Mouse (Mus musculus) neutrophil, adult 5-6 weeks (primary cell): ENCODE results near the gene Snx30. TPM values are rescaled to one million over a fixed set of nuclear protein-coding genes. Genes with fewer than 3 reads are reported as not detected.
A peak's percentile ranks its signal among the peaks of the same experiment; 100 is the strongest.

Experiments used
- ATAC-seq: fragments of 151-379, 151-347 bp; 2 replicates; pipeline ENCODE4 v1.8.0; 2017; ENCODE audit warnings: mild to moderate bottlenecking, moderate TSS enrichment; ENCODE audit not compliant: insufficient number of reproducible peaks, poor library complexity, low FRiP score, severe bottlenecking; ENCODE audit errors: extremely low read depth
- total RNA-seq: library from RNA; stranded (forward); fragments of 200-1000 nt; gene quantifications from 2 replicates; pipeline ENCODE4 v1.2.3, GENCODE M21; 2017

Snx30 gene
- 71.2 and 76.0 TPM in 2 replicates for total RNA-seq

DNA sequence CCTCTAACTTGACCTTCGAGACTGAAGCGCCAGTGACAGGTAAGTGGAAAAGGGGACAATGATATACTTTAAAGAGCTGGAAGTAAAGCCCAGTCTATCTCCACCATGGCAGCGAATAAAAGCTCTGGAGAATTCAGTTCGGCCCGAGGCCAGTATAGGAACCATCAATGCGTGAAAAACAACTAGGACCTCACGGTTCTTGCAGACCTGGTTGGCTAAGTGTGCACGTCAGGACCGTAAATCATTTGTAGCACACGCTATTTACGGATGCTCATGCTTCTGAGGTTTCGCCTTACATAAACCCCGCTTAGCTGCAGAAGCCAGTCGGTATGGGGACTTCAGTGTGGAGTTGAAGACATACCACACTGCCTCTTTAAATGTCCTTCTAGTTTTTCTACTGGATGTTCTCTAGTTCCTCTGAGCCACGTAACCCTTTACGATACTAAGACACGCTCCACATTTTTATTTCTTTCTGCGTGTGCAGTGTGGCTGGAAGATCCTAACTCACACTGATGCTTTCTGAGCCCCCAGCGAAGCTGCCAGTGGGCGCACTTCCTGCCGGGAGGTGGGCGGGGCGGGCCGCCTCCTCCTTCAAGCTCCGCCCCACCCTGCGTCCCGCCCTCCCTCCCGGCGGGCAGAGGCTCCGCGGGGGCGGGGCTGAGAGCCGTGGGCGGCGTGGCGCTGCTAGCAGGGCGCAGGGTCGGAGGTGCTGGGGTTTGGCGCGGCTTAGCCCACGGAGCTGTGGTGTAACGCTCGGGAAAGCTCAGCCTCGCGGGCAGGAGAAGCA is at the start of gene Snx30:
Gene Snx30 (plus strand): TSS at position 660 of the 787 bp plus-strand sequence.
- ATAC-seq: peak; percentile 35

DNA sequence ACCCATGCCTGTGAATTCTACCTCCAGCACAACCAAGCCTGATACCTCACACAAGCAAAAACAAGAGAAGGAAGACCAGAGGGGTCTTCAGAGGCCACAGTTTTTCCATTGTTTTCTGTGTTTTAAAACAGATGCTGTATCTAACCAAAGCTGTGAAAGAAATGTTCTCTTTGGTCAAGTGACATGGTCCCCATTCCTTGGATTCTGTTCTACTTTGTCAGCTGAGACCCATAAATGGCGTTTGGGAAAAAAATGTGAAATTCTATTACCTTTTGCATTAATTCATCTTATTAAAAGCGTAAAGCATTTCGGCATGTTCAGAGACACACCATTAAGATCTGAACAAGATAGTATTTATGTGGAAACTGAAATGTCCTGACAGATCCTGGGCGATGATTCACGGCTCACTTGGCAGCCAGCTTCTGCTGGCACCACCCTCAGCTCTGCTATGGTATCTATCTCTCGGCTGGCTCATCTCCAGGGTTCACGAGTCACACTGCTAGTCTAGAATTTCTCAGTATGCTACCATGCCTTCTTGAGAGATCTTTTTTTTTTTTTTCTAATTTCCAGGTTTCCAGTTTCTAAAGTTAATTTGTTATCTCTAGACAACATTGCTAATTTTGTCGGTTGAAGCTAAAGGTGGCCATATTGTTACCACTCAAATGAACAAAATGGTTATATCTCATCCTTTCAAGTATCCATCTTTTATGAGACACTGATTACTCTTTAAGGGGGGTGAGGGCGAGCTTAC is 49.1 kb upstream of the Snx30 start:
- no peak for ATAC-seq

DNA sequence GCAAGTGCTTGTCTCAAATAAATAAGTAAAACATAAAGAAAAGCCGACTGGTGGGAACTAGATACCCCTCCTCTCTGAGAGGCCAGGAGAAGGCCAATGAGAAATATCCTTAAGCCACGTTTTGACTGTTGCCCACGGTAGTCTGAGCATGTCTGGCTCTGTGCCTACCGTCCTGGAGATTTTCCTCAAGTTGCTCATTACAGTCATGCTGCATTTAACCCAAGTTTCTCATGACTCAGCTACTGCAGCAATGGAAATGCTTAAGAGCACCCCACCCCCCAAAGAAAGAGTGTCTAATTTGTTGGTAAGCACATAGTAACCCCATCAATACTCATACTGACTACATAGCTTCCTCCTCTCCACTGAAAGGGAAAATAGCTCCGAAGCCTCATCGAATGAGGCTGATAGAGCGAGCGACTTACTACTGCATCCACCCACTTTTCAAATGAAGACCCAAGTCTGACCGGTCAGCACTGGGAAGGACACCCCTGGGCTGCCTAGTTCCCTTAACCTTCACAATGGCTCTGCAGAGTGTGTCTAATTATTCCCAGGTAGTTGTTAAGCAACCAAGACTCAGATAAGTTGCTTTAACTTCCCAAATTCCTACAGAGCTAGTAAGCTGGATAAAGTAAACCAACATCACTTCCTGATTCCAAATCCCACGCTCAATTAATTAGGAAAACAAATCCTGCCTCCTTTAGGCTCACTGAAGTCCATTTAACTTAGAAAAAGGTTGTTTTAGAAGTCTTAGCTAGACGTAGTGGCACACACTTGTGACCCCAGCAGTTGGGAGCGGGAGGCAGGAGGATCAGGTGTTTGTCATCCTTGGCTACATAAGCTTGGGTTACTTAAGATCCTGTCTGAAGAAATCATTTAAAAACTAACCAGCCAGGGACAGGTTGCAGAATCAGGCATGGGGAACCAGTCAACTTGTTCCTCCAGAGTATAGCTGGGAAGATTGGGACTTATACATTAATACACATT is 47.9 kb upstream of the Snx30 start:
- no peak for ATAC-seq

DNA sequence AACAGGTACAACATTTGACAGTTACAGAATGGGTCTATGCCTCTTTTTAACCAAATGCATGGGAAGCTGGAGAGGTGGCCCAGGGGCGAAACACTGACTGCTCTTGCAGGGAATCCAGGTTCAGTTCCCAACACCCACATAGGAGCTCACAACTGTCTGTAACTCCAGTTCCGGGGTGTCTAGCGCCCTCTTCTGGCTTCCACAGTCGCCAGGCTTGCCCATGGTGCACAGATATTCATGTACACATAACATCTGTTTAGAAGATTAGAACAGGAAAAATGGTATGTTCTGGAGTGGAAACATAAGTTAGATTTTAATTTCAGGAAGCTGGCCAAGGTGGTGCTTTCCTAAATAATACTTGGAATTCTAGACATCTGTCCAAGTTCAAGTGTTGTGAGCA is 45.6 kb upstream of the Snx30 start:
- no peak for ATAC-seq

DNA sequence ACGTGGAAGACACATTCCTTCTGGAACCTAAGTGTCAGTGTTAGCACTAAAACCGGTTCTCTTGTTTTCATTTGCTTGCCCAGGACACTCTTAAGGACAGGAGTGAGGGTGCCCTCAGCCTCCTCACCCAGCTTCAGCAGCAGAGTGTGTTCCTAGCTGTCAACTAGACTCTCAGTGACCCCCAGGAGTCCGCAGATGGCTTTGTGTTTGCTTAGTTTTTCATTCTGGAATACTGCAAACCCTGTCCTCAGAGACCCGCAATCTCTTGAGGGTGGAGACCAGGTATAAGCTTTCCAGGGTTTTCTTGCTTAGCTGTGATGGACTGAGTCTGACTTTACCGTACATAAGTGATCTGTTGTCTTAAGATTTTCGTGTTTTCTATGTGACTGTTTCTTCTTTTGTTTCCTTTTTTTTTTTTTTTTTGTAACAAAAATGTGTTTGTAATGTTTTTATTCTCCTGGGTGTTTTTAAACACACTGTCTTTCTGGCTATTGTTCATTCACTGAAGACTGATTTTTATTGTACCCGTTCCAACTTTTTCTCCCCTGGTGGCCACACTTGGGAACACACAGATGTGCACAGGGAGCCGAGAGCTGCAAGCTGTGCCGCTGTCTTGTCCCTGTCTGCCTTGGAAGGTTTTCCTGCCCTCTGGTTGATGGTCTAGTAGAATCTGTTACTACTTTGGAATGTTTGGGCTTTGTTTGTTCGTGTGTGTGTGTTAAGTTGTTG is 44.8 kb upstream of the Snx30 start:
- ATAC-seq: no peak

DNA sequence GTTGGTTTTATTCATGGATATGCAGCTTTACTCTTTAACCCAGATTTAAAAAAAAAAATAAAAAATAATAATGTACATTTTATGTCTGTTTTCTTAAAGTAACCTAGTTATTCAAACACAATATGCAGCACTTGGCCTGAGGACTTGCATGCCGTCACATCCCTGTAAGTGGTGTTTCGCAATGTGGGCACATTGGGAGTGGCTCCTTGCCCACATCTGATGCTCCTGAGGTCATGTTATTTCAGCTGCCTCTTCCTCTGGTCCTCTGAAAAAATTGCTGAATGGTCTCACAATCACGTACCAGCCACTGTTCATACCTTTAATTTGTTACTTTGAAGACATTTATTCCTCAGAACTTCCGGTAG is 44.3 kb upstream of the Snx30 start:
- no peak for ATAC-seq

DNA sequence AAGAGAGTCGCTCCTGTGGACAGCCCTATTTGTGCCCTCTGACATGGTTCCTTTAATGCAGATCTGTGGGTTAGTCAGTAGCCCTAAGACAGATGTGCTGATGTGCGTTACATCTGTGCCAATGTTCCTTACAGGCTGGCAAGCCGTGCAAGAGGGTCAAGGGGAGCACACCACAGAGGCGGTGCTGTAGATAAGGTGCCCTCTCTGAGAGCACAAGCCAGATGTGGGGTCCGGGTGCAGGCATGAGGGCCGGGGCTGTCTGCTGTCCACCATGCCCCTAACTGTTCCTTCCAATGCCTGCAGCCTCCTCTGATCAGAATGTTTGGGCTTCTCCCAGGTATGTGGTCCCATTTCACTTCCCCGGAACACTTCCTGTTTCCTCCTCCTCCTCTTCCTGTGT is 40.7 kb upstream of the Snx30 start:
- no peak for ATAC-seq

DNA sequence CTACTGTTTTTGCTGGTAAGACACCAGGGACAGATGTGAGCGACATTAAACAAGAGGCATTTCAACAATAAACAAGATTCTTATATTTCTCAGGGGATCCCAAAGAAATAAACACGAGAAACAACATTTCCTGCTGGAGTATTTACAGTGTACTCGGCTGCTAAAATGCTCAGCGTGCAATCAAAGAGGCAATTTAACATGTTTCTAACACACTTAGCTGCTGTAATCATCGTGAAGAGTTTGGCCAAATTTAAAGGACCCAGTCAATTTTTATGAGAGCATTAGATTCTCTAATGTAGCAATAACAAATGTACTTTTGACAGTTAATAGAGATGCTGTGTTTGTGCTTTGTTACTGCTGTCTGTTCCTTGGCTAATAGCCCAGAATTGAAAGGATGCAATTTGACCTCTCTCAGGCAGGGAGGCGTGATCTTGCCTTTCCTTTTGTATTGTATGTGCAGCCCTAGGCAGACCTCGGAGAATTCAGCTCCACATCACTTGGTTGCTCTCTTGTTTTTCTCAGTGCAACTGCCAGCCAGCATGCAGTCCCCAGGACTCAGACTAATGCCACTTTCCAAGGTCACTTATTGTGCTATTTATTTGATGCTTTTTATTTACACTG is 40.1 kb upstream of the Snx30 start:
- no peak for ATAC-seq

DNA sequence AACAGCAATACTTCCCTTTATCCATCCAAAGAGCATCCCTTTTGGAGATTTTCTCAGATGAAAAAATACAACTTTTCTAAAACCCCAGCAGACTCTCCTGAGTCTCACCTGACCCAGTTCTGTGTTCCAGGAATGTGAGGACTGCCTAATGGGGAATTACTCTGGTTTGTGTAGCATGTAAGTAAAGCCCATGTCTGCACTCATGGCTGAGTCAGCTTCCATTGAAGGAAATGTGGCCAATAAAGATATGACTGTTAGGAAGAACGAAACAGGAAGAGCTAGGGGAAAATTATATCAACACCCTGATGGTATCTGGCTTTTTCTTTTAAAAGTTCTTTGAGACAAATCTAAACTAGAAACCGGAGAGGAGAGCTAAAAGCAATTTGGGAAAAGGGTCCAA is 37.9 kb upstream of the Snx30 start:
- ATAC-seq: no peak

DNA sequence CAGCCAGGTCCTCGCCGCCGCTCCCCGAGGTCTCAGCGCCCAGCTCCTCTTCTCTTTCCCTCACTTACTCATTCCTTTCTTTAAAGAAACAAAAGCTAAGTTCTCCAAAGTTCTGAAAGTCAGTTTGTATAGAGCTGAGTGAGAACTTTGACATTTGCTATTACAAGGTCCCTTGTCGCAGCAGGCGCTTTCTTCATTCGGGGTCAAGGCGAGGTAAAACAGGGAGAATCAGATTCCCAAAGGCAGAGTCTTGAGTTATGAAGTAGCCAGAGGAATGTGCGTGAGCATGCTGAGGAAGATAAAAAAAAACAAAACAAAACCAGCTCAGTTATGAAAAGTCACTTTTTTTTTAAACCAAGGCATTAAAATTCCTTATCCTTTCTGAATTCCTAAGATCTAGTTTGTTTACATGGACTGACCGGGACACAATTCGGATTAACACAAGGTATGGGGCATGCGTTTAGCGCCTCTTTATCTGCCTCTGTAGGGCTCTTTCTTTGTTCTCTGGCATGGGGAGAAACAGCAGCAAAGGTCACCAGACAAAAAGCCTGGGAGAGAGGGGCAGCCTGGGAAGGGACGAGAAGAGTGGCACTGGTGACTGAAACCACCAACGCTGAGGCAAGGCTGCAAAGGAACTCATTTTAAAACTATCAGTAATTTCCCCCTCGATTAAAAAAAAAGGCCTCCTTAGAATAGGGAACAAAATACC is 33.3 kb upstream of the Snx30 start:
- ATAC-seq: no peak

DNA sequence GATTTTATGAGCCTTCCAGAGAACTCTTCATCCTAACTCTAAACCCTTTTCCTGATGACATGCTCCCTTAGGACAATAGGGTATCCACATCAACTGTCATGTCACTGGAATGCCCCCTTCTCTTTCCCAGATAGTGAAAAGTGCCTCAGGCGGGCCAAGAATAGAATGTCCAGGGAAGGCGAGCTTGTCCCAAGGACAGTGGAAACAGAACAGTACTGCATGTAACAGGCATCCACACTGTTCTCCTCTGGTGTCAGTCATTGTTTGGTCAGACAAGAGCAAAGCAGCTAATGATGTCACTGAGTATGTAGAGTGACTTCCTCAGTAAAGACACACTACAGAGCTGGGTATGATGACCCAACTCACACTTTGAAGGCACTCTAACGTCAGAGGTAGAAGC is 27.8 kb upstream of the Snx30 start:
- ATAC-seq: no peak

DNA sequence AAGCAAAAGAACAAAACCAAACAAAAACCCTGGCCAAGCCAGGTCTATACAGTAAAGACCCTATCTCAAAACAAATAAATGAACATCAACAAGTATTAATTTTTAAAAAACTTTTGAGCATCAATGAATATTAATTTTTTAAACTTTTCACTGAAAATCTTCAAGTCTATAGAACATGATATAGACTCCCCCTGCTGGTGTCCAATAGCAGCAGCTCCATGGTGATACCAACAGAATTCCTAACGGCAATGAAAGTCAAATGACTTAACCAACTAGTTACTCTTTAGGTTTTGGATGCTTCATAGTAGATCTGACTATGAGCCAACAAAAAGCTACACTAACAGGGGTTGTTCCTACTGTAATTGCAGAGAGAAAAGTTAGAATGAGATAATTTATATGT is 25.1 kb upstream of the Snx30 start:
- ATAC-seq: no peak

DNA sequence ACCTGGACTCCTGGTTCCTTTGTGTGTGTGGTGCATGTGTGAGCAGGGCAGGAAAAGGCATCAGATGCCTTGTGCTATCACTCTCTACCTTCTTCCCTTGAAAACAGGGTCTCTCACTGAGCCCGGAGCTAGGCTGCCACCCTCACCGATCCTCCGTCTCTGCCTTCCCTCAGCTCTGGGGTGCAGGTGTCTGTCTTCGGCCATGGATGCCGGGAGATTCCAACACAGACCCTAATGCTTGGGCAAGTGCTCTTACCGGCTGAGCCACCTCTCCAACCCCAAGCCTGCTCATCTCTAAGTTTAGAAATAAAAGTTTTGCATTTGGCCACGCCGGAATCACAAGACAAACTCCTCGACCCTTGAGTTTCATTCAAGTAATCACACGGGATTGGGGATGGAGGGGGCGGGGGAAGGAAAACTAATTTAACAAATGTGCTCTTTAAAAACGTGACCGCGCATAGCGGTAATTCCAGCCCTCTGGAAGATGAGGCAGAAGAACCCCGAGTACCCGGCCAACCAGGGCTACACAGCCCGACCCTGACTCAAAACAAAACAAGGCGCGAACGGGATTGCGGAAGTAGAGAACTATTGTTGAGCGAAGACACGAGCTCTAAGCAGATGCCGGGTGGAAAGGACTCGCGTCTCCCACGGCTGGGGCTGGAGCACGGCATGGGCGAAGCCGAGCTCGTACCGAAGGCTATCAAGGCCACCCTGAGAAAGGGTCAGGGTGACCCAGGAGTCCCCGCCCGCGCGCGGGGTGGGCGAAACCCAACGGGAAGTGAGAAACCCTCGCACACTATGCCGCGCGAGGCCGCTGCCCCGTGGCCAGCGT is 22.6 kb upstream of the Snx30 start:
- peak; percentile 10; the same call in 1 of the 2 replicates for ATAC-seq

DNA sequence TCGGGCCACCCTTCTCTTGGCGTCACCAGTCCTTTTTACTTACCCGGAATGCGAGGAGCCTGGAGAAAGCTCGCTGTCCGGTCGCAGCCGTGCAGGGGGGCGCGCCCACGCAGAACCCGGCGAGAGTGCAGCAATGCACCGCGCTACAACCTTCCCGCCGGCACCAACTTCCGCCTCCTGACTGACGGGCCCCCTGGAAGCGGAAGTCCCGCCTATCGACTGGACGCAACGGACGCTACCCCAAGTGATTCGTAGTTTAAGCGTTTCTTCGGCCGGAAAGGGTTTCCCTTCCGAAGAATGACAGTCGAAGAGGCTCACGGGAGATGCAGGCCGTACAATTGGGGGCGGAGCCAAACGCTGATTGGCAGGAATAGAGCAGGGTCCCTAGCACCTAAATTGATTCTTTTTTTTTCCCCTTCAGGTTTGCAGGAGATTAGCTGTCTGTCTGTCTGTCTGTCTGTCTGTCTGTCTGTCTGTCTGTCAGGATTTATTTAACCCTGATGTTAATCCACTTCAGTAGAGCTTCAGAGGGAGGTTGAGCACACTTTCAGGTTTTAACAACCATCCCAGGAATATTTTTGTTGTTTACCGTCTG is 21.9 kb upstream of the Snx30 start:
- peak; percentile 97 for ATAC-seq

DNA sequence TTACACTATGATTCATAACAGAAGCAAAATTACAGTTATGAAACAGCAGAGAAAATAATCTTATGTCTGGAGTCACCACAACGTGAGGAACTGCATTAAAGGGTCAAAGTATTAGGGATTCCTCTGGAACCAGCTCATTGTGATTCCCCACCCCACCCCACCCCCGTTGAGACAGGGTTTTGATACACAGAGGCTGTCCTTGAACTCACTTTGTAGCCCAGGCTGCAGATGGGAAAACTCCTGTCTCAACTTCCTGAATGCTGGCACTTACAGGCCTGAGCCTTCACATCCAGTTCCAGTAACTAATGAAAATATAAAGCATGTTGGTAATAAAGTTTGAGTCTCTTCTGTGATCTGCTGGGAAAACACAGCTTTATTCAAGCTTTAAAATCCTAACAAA is 20.2 kb upstream of the Snx30 start:
- ATAC-seq: no peak

DNA sequence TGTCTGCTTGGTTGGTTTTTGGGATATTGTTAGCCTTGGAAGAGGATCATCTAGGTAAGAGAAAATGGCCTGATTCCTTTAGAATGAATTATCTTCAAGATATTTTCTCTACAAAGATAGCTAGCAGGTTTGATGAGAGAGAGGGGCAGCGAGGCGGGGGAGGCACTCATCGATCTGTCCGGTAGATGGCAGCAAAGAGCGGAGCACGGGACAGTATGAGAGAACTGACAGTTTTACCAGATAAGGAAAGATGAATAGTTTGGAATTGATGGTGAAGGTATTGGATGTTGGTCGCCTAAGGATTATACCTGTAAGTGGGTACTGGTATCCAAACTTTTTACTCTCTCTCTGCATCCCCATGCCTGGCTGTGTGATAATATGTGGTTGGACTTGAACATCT is 19.0 kb upstream of the Snx30 start:
- peak; percentile 41; the same call in 1 of the 2 replicates for ATAC-seq

DNA sequence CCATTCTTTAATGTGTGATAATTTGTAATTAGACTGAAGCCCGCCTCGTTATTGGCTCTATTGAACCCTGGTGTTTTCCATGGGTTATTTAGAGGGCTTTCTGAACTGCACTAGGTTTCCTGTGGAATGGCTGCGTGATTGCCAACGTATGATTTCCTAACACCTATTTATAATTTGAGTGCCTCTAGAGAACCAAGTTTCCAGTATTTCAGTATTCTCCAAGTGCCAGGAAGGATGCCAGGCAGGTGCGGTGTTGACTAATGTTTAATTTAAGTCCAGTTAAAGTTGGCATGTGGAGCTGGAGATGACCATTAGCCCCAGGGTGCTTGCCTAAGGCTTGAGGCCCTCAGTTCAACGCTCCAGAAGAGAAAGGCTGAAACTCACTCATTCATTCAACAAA is 18.5 kb upstream of the Snx30 start:
- no peak for ATAC-seq
